Mouse (Mus musculus) right cerebral cortex, adult 2 months (tissue): Measurements from ENCODE around the gene Ikzf4.

ENCODE experiments used
- DNase-seq, 2 experiments: peaks; one replicate each; pipeline ENCODE4 v3.0.0; 2021 to 2022; ENCODE audit warnings: low spot score in 2 of 2

The Ikzf4 gene

GRCm38 (mm10) chr10:128612433-128613153, 33.2 kb downstream of the Ikzf4 start:
- DNase-seq: peak; percentile 76 to 86

- DNase-seq: no peak
Measured at GRCm38 (mm10) chr10:128606483-128606882, 39.3 kb downstream of the Ikzf4 start.

GRCm38 (mm10) chr10:128602470-128603128, 43.2 kb downstream of the Ikzf4 start:
- DNase-seq: no peak

GRCm38 (mm10) chr10:128601499-128601898, 44.3 kb downstream of the Ikzf4 start:
- DNase-seq: no peak

GRCm38 (mm10) chr10:128598476-128598875, 47.3 kb downstream of the Ikzf4 start:
- DNase-seq: no peak

- no peak for DNase-seq
Measured at GRCm38 (mm10) chr10:128592797-128593196, 53.0 kb downstream of the Ikzf4 start.

- no peak for DNase-seq
Measured at GRCm38 (mm10) chr10:128591436-128591835, 54.4 kb downstream of the Ikzf4 start.

- DNase-seq: peak; percentile 36 to 40
Measured at GRCm38 (mm10) chr10:128590193-128590690, 55.5 kb downstream of the Ikzf4 start.

- peak in 1 of 2 experiments; percentile 34 for DNase-seq
Measured at GRCm38 (mm10) chr10:128589464-128590192, 56.2 kb downstream of the Ikzf4 start, which contains the start of gene Erbb3. Erbb3 (minus strand) TSS chr10:128589652.

GRCm38 (mm10) chr10:128588775-128589463, 56.9 kb downstream of the Ikzf4 start:
- no peak for DNase-seq

GRCm38 (mm10) chr10:128588136-128588535, 57.7 kb downstream of the Ikzf4 start:
- no peak for DNase-seq

GRCm38 (mm10) chr10:128587697-128588096, 58.1 kb downstream of the Ikzf4 start:
- no peak for DNase-seq

GRCm38 (mm10) chr10:128587120-128587519, 58.7 kb downstream of the Ikzf4 start:
- DNase-seq: no peak

- no peak for DNase-seq
Measured at GRCm38 (mm10) chr10:128586546-128586945, 59.2 kb downstream of the Ikzf4 start.

GRCm38 (mm10) chr10:128584386-128584785, 61.4 kb downstream of the Ikzf4 start:
- DNase-seq: no peak

GRCm38 (mm10) chr10:128583644-128584043, 62.1 kb downstream of the Ikzf4 start:
- DNase-seq: no peak
